Mouse (Mus musculus) kidney, adult 18-20 months (tissue): ENCODE data around the gene Wdtc1.

Experiments
- DNase-seq: peaks from one replicate; pipeline ENCODE4 v3.0.0; 2021

Wdtc1 gene

GRCm38 (mm10) chr4:133247806-133248449, 105.4 kb downstream of the Wdtc1 start:
- DNase-seq = no peak

- DNase-seq = peak; percentile 44
These were observed 106.2 kb downstream of the Wdtc1 start for GRCm38 (mm10) chr4:133247072-133247471.

- DNase-seq = no peak
These were observed 109.0 kb downstream of the Wdtc1 start for GRCm38 (mm10) chr4:133244289-133244688.

- peak; percentile 21 for DNase-seq
These were observed 109.7 kb downstream of the Wdtc1 start for GRCm38 (mm10) chr4:133243538-133243937.

GRCm38 (mm10) chr4:133242710-133243109, 110.6 kb downstream of the Wdtc1 start:
- no peak for DNase-seq
